Comparison of ENCODE assay signal across 17 mouse cellular contexts in the genomic region with DNA sequence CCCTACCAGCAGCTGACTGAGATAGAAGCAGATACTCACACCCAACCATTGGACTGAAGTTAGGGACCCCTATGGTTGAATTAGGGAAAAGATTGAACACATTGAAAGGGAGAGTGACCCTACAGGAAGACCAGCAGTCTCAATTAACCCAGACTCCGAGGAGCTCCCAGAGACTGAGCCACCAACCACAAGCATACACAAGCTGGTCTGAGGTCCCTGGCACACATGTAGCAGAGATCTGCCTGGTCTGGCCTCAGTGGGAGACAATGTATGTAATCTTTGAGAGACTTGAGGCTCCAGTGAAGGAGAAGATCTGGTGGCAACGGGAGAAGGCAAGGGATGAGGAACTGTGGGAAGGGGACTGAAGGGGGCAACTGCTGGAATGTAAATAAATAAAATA. TPM values are rescaled to one million over a fixed set of nuclear protein-coding genes. Genes with fewer than 3 reads are reported as not detected.
"Had no signal": no experiment of that assay in that cellular context is flagged by ENCODE, and none has a peak within 500 bp of the region (broad histone marks: within the 10 kb centered on the region; RNA-seq: fewer than 3 reads in every experiment).

No protein-coding gene starts in this region.

- H3K4me3 ChIP-seq: neural tube, embryonic 13.5 days; neural tube, embryonic 15.5 days; stomach, embryonic 15.5 days had no signal

- H3K4me2 ChIP-seq: neural tube, embryonic 13.5 days; neural tube, embryonic 15.5 days; stomach, embryonic 15.5 days had no signal

- H3K36me3 ChIP-seq: neural tube, embryonic 13.5 days; neural tube, embryonic 15.5 days; stomach, embryonic 15.5 days had no signal

- H3K4me1 ChIP-seq: neural tube, embryonic 13.5 days; neural tube, embryonic 15.5 days; stomach, embryonic 15.5 days had no signal

- H3K9ac ChIP-seq: neural tube, embryonic 13.5 days; neural tube, embryonic 15.5 days; stomach, embryonic 15.5 days had no signal

- DNase-seq: retina, postnatal 1 day; right cerebral cortex, adult 18-20 months; right cerebral cortex, postnatal 14 days; right cerebral cortex, postnatal 25 days; right cerebral cortex, postnatal 4 days; spleen, adult 18-20 months; thymus, adult 18-20 months; thymus, adult 2 months; thymus, postnatal 14 days; thymus, postnatal 25 days; thymus, postnatal 36 days; thymus, postnatal 4 days had no signal

- H3K9me3 ChIP-seq: neural tube, embryonic 13.5 days; neural tube, embryonic 15.5 days; stomach, embryonic 15.5 days had no signal

- H3K27me3 ChIP-seq: neural tube, embryonic 13.5 days; neural tube, embryonic 15.5 days; stomach, embryonic 15.5 days had no signal

- H3K27ac ChIP-seq: neural tube, embryonic 13.5 days; neural tube, embryonic 15.5 days; stomach, embryonic 15.5 days; stomach, postnatal 0 days had no signal

RNA-seq across cellular contexts. Expression of gene Gm9833, which starts 23.7 kb away (rescaled TPM):
- polyA plus RNA-seq: small intestine, adult 2 months had no signal
